Mouse (Mus musculus) heart, embryonic 13.5 days (tissue): ENCODE measurements around the gene Prdm16. TPM values are rescaled to one million over a fixed set of nuclear protein-coding genes. Genes with fewer than 3 reads are reported as not detected.

Experiments used
- ATAC-seq: fragments of 200-750 bp; cut with Nextera tagmentation; 2 replicates; pipeline ENCODE4 v1.8.0; 2017; ENCODE audit warnings: moderate TSS enrichment; ENCODE audit not compliant: insufficient number of reproducible peaks, low FRiP score, low TSS enrichment; ENCODE audit errors: extremely low read depth
- H3K27ac ChIP-seq: fragments of 300-500 bp; sonication (generic); replicated peaks from 2 replicates; pipeline ENCODE4 v1.5.1; 2015; ENCODE audit warnings: moderate library complexity, mild to moderate bottlenecking, inconsistent platforms
- H3K27me3 ChIP-seq: fragments of 300-500 bp; sonication (generic); replicated peaks from 2 replicates; pipeline ENCODE4 v1.6.1; 2015; ENCODE audit warnings: mild to moderate bottlenecking, inconsistent platforms
- H3K36me3 ChIP-seq: fragments of 300-500 bp; sonication (generic); 2 replicates; pipeline ENCODE4 v1.6.1; 2015; ENCODE audit warnings: mild to moderate bottlenecking, inconsistent platforms
- H3K4me1 ChIP-seq: fragments of 300-500 bp; sonication (generic); 2 replicates; pipeline ENCODE4 v1.6.1; 2015; ENCODE audit warnings: inconsistent platforms
- H3K4me2 ChIP-seq: fragments of 300-500 bp; sonication (generic); 2 replicates; pipeline ENCODE4 v1.6.1; 2015; ENCODE audit warnings: inconsistent platforms, mild to moderate bottlenecking, moderate library complexity
- H3K4me3 ChIP-seq: fragments of 300-500 bp; sonication (generic); 2 replicates; pipeline ENCODE4 v1.5.1; 2015; ENCODE audit warnings: moderate library complexity, mild to moderate bottlenecking, inconsistent platforms
- H3K9ac ChIP-seq: fragments of 300-500 bp; sonication (generic); 2 replicates; pipeline ENCODE4 v1.6.1; 2015; ENCODE audit warnings: inconsistent platforms, mild to moderate bottlenecking, moderate library complexity
- H3K9me3 ChIP-seq: fragments of 300-500 bp; sonication (generic); 2 replicates; pipeline ENCODE4 v1.6.1; 2016; ENCODE audit warnings: inconsistent platforms
- WGBS: fragments of 180-500 bp; shearing (Covaris S2); methylation state at CpG from one replicate; pipeline ENCODE4 v1.1.7; 2015; ENCODE audit warnings: mixed read lengths; 5-methylcytosine and 5-hydroxymethylcytosine counted together
- polyA plus RNA-seq: library from polyadenylated mRNA; unstranded; fragments of >200 nt; fragmentation: Nextera tagmentation; extraction: Ambion mirVana; gene quantifications from 2 replicates; pipeline ENCODE4 v1.2.1, GENCODE M21; 2015

The Prdm16 gene
- polyA plus RNA-seq, 1 experiment from 2014 or later = 15.3 TPM

DNA sequence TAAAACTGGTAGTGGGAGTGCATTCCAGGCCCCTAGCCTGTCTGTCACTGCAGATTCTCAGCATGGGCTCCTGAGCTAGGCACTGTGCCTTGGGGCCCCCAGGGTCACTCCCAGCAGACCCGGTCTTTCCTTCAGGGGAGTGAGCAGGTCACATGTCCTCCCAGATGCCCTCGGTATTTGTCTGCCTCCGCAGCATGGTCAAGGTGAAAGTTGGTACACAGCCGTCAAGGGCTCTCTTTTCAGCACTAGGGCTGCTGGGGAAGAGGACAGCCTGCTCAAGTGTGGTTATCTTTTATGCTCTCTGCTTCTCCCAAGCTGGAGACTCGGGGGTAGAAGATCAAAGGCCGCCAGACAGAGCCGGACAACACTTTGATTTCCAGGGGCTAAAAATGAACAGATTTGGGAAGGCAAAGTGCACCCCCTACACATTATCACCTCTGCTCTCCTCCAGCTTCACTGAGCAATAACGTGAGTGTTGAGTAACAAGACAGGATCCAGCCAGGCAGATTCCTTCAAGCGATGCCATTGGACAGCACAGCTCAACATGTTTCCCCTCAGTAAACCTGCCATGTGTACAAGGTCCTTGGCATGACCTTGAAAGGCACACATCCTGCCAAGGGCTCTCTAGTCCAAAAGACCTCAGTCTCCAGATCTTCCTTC is 193.9 kb downstream of the Prdm16 start:
- H3K9ac ChIP-seq = peak overlapping the region; percentile 59
- ATAC-seq = 0 out of 2 replicates have a peak, but pooled peaks have one; percentile 14
- H3K27ac ChIP-seq = peak overlapping the region; percentile 91

GRCm38 (mm10) chr4:154439455-154440052 is 197.1 kb downstream of the Prdm16 start:
- peaks cover 50% of the 10 kb centered on the region for H3K4me1 ChIP-seq
- no peak overlapping the region for H3K4me2 ChIP-seq
- no peaks in the 10 kb centered on the region for H3K36me3 ChIP-seq
- H3K4me3 ChIP-seq = no peak overlapping the region
- no peak for ATAC-seq
- 71% methylated on average over 14 of the region's 14 CpGs for WGBS
- H3K27me3 ChIP-seq = peaks cover 58% of the 10 kb centered on the region
- H3K9me3 ChIP-seq = peaks cover 4% of the 10 kb centered on the region; the same call in 1 of the 2 replicates
- peak overlapping the region; percentile 58; the same call in 1 of the 2 replicates for H3K9ac ChIP-seq
- H3K27ac ChIP-seq = no peak overlapping the region

More for the DNA sequence above, 193.9 kb downstream of the Prdm16 start:
- Histone ChIP-seq H3K4me1 (peaks cover 72% of the 10 kb centered on the region), H3K9me3 (no peaks in the 10 kb centered on the region), H3K27me3 (peaks cover 80% of the 10 kb centered on the region), H3K4me3 (no peak overlapping the region), H3K4me2 (peak overlapping the region; percentile 8), H3K36me3 (no peaks in the 10 kb centered on the region)
- WGBS = 22% methylated on average over 9 of the region's 9 CpGs

DNA sequence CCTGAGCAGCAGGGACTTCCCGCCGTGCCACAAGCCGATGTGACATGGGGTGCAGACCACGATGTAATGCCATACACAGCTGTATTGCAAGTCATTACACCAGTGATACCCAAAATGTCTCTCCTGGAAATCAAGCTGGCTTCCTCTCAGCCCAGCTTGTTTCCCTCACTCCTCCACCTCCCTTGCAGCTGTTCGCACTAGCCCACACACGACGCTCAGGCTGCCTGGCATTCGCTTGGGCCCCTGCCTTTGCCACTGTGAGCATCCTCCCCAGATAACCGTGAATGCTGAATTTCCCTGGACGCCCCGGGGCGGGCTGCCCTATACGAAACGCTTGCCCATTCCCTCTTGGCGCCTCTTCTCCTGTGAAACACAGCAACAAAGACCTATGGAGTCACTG is 198.1 kb downstream of the Prdm16 start:
- Histone ChIP-seq H3K9ac (no peak overlapping the region), H3K4me3 (no peak overlapping the region), H3K36me3 (no peaks in the 10 kb centered on the region), H3K27ac (no peak overlapping the region), H3K9me3 (peaks cover 4% of the 10 kb centered on the region; the same call in 1 of the 2 replicates), H3K4me1 (peaks cover 41% of the 10 kb centered on the region), H3K4me2 (no peak overlapping the region), H3K27me3 (peaks cover 58% of the 10 kb centered on the region)
- 71% methylated on average over 15 of the region's 15 CpGs for WGBS
- ATAC-seq = no peak

- peaks cover 25% of the 10 kb centered on the region for H3K4me1 ChIP-seq
- no peak overlapping the region for H3K4me3 ChIP-seq
- no peak overlapping the region for H3K9ac ChIP-seq
- H3K9me3 ChIP-seq = no peaks in the 10 kb centered on the region
- no peak for ATAC-seq
- no peak overlapping the region for H3K27ac ChIP-seq
- no peaks in the 10 kb centered on the region for H3K36me3 ChIP-seq
- H3K4me2 ChIP-seq = no peak overlapping the region
- 68% methylated on average over 2 of the region's 2 CpGs for WGBS
- H3K27me3 ChIP-seq = peaks cover 74% of the 10 kb centered on the region
Observed at GRCm38 (mm10) chr4:154429770-154430169, 206.9 kb downstream of the Prdm16 start.

GRCm38 (mm10) chr4:154426901-154427300 is 209.8 kb downstream of the Prdm16 start:
- peaks cover 70% of the 10 kb centered on the region for H3K27me3 ChIP-seq
- WGBS = 65% methylated on average over 7 of the region's 7 CpGs
- H3K9me3 ChIP-seq = no peaks in the 10 kb centered on the region
- no peak overlapping the region for H3K4me3 ChIP-seq
- ATAC-seq = no peak
- H3K4me1 ChIP-seq = peaks cover 53% of the 10 kb centered on the region
- H3K4me2 ChIP-seq = no peak overlapping the region
- H3K27ac ChIP-seq = no peak overlapping the region
- H3K9ac ChIP-seq = no peak overlapping the region
- H3K36me3 ChIP-seq = no peaks in the 10 kb centered on the region

GRCm38 (mm10) chr4:154425284-154425683 is 211.4 kb downstream of the Prdm16 start:
- Histone ChIP-seq H3K4me1 (peaks cover 53% of the 10 kb centered on the region), H3K4me2 (no peak overlapping the region), H3K36me3 (no peaks in the 10 kb centered on the region), H3K27ac (peak overlapping the region; percentile 69), H3K4me3 (no peak overlapping the region), H3K9me3 (no peaks in the 10 kb centered on the region), H3K27me3 (peaks cover 77% of the 10 kb centered on the region), H3K9ac (peak overlapping the region; percentile 69)
- WGBS = 51% methylated on average over 17 of the region's 17 CpGs
- no peak for ATAC-seq

GRCm38 (mm10) chr4:154424681-154425080 is 212.0 kb downstream of the Prdm16 start:
- Histone ChIP-seq H3K4me2 (no peak overlapping the region), H3K4me3 (no peak overlapping the region), H3K27me3 (peaks cover 72% of the 10 kb centered on the region), H3K4me1 (peaks cover 53% of the 10 kb centered on the region), H3K27ac (peak overlapping the region; percentile 69), H3K9ac (peak overlapping the region; percentile 69), H3K9me3 (no peaks in the 10 kb centered on the region), H3K36me3 (no peaks in the 10 kb centered on the region)
- ATAC-seq = no peak
- WGBS = 28% methylated on average over 11 of the region's 11 CpGs

GRCm38 (mm10) chr4:154422431-154422913 is 214.2 kb downstream of the Prdm16 start:
- Histone ChIP-seq H3K36me3 (no peaks in the 10 kb centered on the region), H3K4me1 (peaks cover 53% of the 10 kb centered on the region), H3K9me3 (no peaks in the 10 kb centered on the region), H3K9ac (peak overlapping the region; percentile 71), H3K4me3 (no peak overlapping the region), H3K27ac (peak overlapping the region; percentile 32; the same call in 1 of the 2 replicates), H3K27me3 (peaks cover 58% of the 10 kb centered on the region), H3K4me2 (peak overlapping the region; percentile 35)
- ATAC-seq = no peak
- WGBS = 5% methylated on average over 9 of the region's 10 CpGs

- Histone ChIP-seq H3K4me1 (peaks cover 37% of the 10 kb centered on the region), H3K27ac (no peak overlapping the region), H3K4me2 (no peak overlapping the region), H3K9ac (no peak overlapping the region), H3K9me3 (no peaks in the 10 kb centered on the region), H3K27me3 (peaks cover 50% of the 10 kb centered on the region), H3K4me3 (no peak overlapping the region), H3K36me3 (no peaks in the 10 kb centered on the region)
- 89% methylated on average over 17 of the region's 17 CpGs for WGBS
- no peak for ATAC-seq
Observed at GRCm38 (mm10) chr4:154420749-154421148, 215.9 kb downstream of the Prdm16 start.

GRCm38 (mm10) chr4:154419766-154420165 is 216.9 kb downstream of the Prdm16 start:
- H3K36me3 ChIP-seq = no peaks in the 10 kb centered on the region
- peaks cover 58% of the 10 kb centered on the region for H3K27me3 ChIP-seq
- no peak overlapping the region for H3K4me3 ChIP-seq
- 79% methylated on average over 4 of the region's 4 CpGs for WGBS
- no peak for ATAC-seq
- H3K4me2 ChIP-seq = no peak overlapping the region
- H3K27ac ChIP-seq = no peak overlapping the region
- H3K9me3 ChIP-seq = no peaks in the 10 kb centered on the region
- peaks cover 33% of the 10 kb centered on the region for H3K4me1 ChIP-seq
- H3K9ac ChIP-seq = no peak overlapping the region

DNA sequence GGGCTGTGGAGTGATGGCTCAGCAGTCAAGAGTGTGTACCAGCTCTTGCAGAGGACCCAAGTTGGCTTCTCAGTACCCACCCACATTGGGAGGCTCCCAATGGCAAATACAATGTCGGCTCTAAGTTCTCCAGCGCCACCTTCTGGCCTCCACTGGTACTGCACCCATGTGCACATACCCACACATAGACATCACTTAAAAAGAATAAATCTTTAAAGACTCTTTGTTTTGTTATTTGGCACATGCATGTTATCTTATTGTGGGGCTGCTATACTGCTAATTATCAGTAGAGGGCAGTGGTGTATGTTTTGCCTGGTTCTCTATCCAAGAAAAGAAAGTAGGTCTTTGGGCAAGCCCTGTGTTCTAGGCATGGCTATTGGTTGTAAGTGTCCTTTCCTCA is 217.7 kb downstream of the Prdm16 start:
- H3K4me1 ChIP-seq = peaks cover 27% of the 10 kb centered on the region
- ATAC-seq = no peak
- H3K4me2 ChIP-seq = no peak overlapping the region
- H3K4me3 ChIP-seq = no peak overlapping the region
- 16% methylated on average over 2 of the region's 2 CpGs for WGBS
- H3K9ac ChIP-seq = no peak overlapping the region
- no peak overlapping the region for H3K27ac ChIP-seq
- H3K9me3 ChIP-seq = no peaks in the 10 kb centered on the region
- H3K27me3 ChIP-seq = peaks cover 62% of the 10 kb centered on the region
- H3K36me3 ChIP-seq = no peaks in the 10 kb centered on the region
